Comparison of ENCODE assay signal across 8 mouse cellular contexts in genomic region chr8:70527512-70528181, GRCm38 (mm10). TPM values are rescaled to one million over a fixed set of nuclear protein-coding genes. Genes with fewer than 3 reads are reported as not detected.
DNase-seq lines count a peak whose midpoint lies in the region; ATAC-seq lines count a peak whose summit lies in the region.

Fkbp8 (plus strand) TSS chr8:70527724.
Kxd1 (minus strand) TSS chr8:70527956.

- peak within 1 kb of the TSS; percentile 99 for H3K27ac ChIP-seq in forebrain, embryonic 10.5 days
- H3K27ac ChIP-seq in heart, embryonic 15.5 days, result peak within 1 kb of the TSS; percentile 87
- peak within 1 kb of the TSS; percentile 91 for H3K27ac ChIP-seq in liver, embryonic 15.5 days (replicated peaks)
- peak within 1 kb of the TSS; percentile 50; the same call in 1 of the 2 replicates for H3K27ac ChIP-seq in neural tube, embryonic 12.5 days

- peak within 1 kb of the TSS; percentile 86 for H3K4me3 ChIP-seq in forebrain, embryonic 10.5 days
- peak within 1 kb of the TSS; percentile 82 for H3K4me3 ChIP-seq in heart, embryonic 15.5 days
- peak within 1 kb of the TSS; percentile 83 for H3K4me3 ChIP-seq in liver, embryonic 15.5 days (replicated peaks)
- H3K4me3 ChIP-seq in neural tube, embryonic 12.5 days, result peak within 1 kb of the TSS; percentile 75

- H3K4me1 ChIP-seq in forebrain, embryonic 10.5 days, result peaks cover 38% of the 10 kb centered on the region
- peaks cover 21% of the 10 kb centered on the region for H3K4me1 ChIP-seq in heart, embryonic 15.5 days (replicated peaks)
- H3K4me1 ChIP-seq in liver, embryonic 15.5 days (replicated peaks), result peaks cover 59% of the 10 kb centered on the region
- peaks cover 21% of the 10 kb centered on the region for H3K4me1 ChIP-seq in neural tube, embryonic 12.5 days

- peak; percentile 89 for ATAC-seq in CD4-positive, CD25-positive, alpha-beta regulatory T cell, adult 4 months
- ATAC-seq in heart, embryonic 15.5 days (replicated peaks; ENCODE audit: insufficient number of reproducible peaks, insufficient read depth, low FRiP score, low read depth), result peak; percentile 92
- ATAC-seq in liver, embryonic 15.5 days (ENCODE audit: insufficient read depth), result peak; percentile 77
- peak; percentile 92 for ATAC-seq in neural tube, embryonic 12.5 days (ENCODE audit: low FRiP score, low read depth)

- H3K9ac ChIP-seq in heart, embryonic 15.5 days, result peak within 1 kb of the TSS; percentile 94
- H3K9ac ChIP-seq in liver, embryonic 15.5 days, result peak within 1 kb of the TSS; percentile 98
- peak within 1 kb of the TSS; percentile 77 for H3K9ac ChIP-seq in neural tube, embryonic 12.5 days

- no peaks in the 10 kb centered on the region for H3K27me3 ChIP-seq in forebrain, embryonic 10.5 days (ENCODE audit: poor library complexity, severe bottlenecking)
- H3K27me3 ChIP-seq in heart, embryonic 15.5 days, result no peaks in the 10 kb centered on the region
- H3K27me3 ChIP-seq in liver, embryonic 15.5 days, result no peaks in the 10 kb centered on the region
- no peaks in the 10 kb centered on the region for H3K27me3 ChIP-seq in neural tube, embryonic 12.5 days (replicated peaks)

- peak; percentile 91 for DNase-seq in c-Kit-negative CD71-positive TER-119-positive erythroid progenitor cells, embryonic 14.5 days (ENCODE audit: low read depth, low spot score)
- peak; percentile 98 for DNase-seq in forebrain, embryonic 10.5 days (ENCODE audit: extremely low spot score, low spot score)
- DNase-seq in kidney, postnatal 36 days, result peak; percentile 98 to 99
- DNase-seq in telencephalon, adult 2 months (ENCODE audit: low read depth, low spot score), result peak; percentile 96

- peak within 1 kb of the TSS; percentile 76 for H3K4me2 ChIP-seq in heart, embryonic 15.5 days
- peak within 1 kb of the TSS; percentile 72 for H3K4me2 ChIP-seq in liver, embryonic 15.5 days
- peak within 1 kb of the TSS; percentile 82 for H3K4me2 ChIP-seq in neural tube, embryonic 12.5 days (replicated peaks)

- peaks cover 35% of the 10 kb centered on the region for H3K36me3 ChIP-seq in forebrain, embryonic 10.5 days (replicated peaks)
- H3K36me3 ChIP-seq in heart, embryonic 15.5 days, result peaks cover 29% of the 10 kb centered on the region
- peaks cover 31% of the 10 kb centered on the region for H3K36me3 ChIP-seq in liver, embryonic 15.5 days (replicated peaks)
- H3K36me3 ChIP-seq in neural tube, embryonic 12.5 days, result peaks cover 27% of the 10 kb centered on the region

- H3K9me3 ChIP-seq in forebrain, embryonic 10.5 days, result no peaks in the 10 kb centered on the region
- no peaks in the 10 kb centered on the region for H3K9me3 ChIP-seq in heart, embryonic 15.5 days (replicated peaks)
- H3K9me3 ChIP-seq in liver, embryonic 15.5 days (replicated peaks), result no peaks in the 10 kb centered on the region
- no peaks in the 10 kb centered on the region for H3K9me3 ChIP-seq in neural tube, embryonic 12.5 days

- 1% methylated on average over 57 of the region's 61 CpGs for WGBS in forebrain, embryonic 10.5 days
- WGBS in heart, embryonic 15.5 days, result under 1% methylated on average over 46 of the region's 61 CpGs
- WGBS in liver, embryonic 15.5 days (ENCODE audit: insufficient replicate concordance), result under 1% methylated on average over 61 of the region's 61 CpGs
- under 1% methylated on average over 59 of the region's 61 CpGs for WGBS in neural tube, embryonic 12.5 days

RNA-seq across cellular contexts. Expression of gene Fkbp8, which starts in this region (rescaled TPM):
- 100 to 1,000 TPM; 117 to 159 TPM for polyA plus RNA-seq in CD4-positive, CD25-positive, alpha-beta regulatory T cell, adult 4 months (2017; shearing (Covaris generic))
- 295 and 303 TPM in 2 replicates for polyA plus RNA-seq in forebrain, embryonic 10.5 days (2016; fragmentation: Nextera tagmentation; extraction: Ambion mirVana)
- polyA plus RNA-seq in heart, embryonic 15.5 days (2015; fragmentation: Nextera tagmentation; extraction: Ambion mirVana), result 203 and 274 TPM in 2 replicates
- polyA plus RNA-seq in liver, embryonic 15.5 days (2015; fragmentation: Nextera tagmentation; extraction: Ambion mirVana), result 163 and 186 TPM in 2 replicates
- polyA plus RNA-seq in neural tube, embryonic 12.5 days (2016; fragmentation: Nextera tagmentation; extraction: Ambion mirVana), result 349 and 353 TPM in 2 replicates

RNA-seq across cellular contexts. Expression of gene Kxd1, which starts in this region (rescaled TPM):
- polyA plus RNA-seq in CD4-positive, CD25-positive, alpha-beta regulatory T cell, adult 4 months (2017; shearing (Covaris generic)), result 100 to 1,000 TPM; 146 to 173 TPM
- polyA plus RNA-seq in forebrain, embryonic 10.5 days (2016; fragmentation: Nextera tagmentation; extraction: Ambion mirVana), result 52.6 and 57.2 TPM in 2 replicates
- polyA plus RNA-seq in heart, embryonic 15.5 days (2015; fragmentation: Nextera tagmentation; extraction: Ambion mirVana), result 64.5 and 68.8 TPM in 2 replicates
- polyA plus RNA-seq in liver, embryonic 15.5 days (2015; fragmentation: Nextera tagmentation; extraction: Ambion mirVana), result 28.9 and 30.2 TPM in 2 replicates
- 45.5 and 50.3 TPM in 2 replicates for polyA plus RNA-seq in neural tube, embryonic 12.5 days (2016; fragmentation: Nextera tagmentation; extraction: Ambion mirVana)

Comparison
In these comparisons a context has a peak if more than half of its experiments do, and no peak if none do; other contexts are left out.
1. Peak in every context shown above with its lines: DNase-seq, ATAC-seq, H3K4me3 ChIP-seq and H3K27ac ChIP-seq.